Mouse (Mus musculus): Measurements from ENCODE around the gene Slc6a21.

GRCm38 (mm10) chr7:45316536-45316935 lies 39.2 kb downstream of the Slc6a21 start:
- TF ChIP-seq CTCF (IDR thresholded peaks at IDR 0.05; ENCODE audit: low read depth, low read length), result no peak
- no peak for TF ChIP-seq GATA1 (IDR thresholded peaks at IDR 0.05; ENCODE audit: borderline replicate concordance, low read length)
- no peak for TF ChIP-seq TAL1 (conservative IDR thresholded peaks at IDR 0.05; ENCODE audit: low read depth, low read length)
